Mouse (Mus musculus) lung, postnatal 14 days (tissue): ENCODE results near the gene Ascc2.
"Not testable (repeated sequence)": the region's sequence is repeated elsewhere in the genome, so short reads cannot be mapped to it uniquely, and the experiment has no call there.

ENCODE experiments used
- DNase-seq: peaks from one replicate; pipeline ENCODE4 v3.0.0; 2021

Ascc2 gene

GRCm38 (mm10) chr11:4685510-4685909, 48.0 kb downstream of the Ascc2 start:
- DNase-seq = no peak

GRCm38 (mm10) chr11:4687027-4687426, 49.5 kb downstream of the Ascc2 start:
- no peak for DNase-seq

GRCm38 (mm10) chr11:4687874-4688273, 50.3 kb downstream of the Ascc2 start:
- DNase-seq = no peak

- DNase-seq = no peak
Observed at GRCm38 (mm10) chr11:4688632-4689380, 51.3 kb downstream of the Ascc2 start.

GRCm38 (mm10) chr11:4690353-4690752, 52.8 kb downstream of the Ascc2 start:
- no peak for DNase-seq

- no peak for DNase-seq
Observed at GRCm38 (mm10) chr11:4691213-4691612, 53.7 kb downstream of the Ascc2 start.

- no peak for DNase-seq
Observed at GRCm38 (mm10) chr11:4692162-4692561, 54.6 kb downstream of the Ascc2 start.

- DNase-seq = peak; percentile 86
Observed at GRCm38 (mm10) chr11:4697043-4697983, 59.8 kb downstream of the Ascc2 start.

- DNase-seq = no peak
Observed at GRCm38 (mm10) chr11:4700726-4701125, 63.2 kb downstream of the Ascc2 start.

GRCm38 (mm10) chr11:4703688-4704071, 66.1 kb downstream of the Ascc2 start:
- DNase-seq = no peak

- DNase-seq = peak; percentile 95
Observed at GRCm38 (mm10) chr11:4704072-4704964, 66.8 kb downstream of the Ascc2 start, which contains the start of the genes Uqcr10 and Zmat5. Uqcr10 (minus strand) TSS chr11:4704342. Zmat5 (plus strand) TSS chr11:4704678.

GRCm38 (mm10) chr11:4705178-4705577, 67.6 kb downstream of the Ascc2 start:
- no peak for DNase-seq

GRCm38 (mm10) chr11:4710188-4710587, 72.6 kb downstream of the Ascc2 start:
- not testable (repeated sequence) for DNase-seq

- no peak for DNase-seq
Observed at GRCm38 (mm10) chr11:4712822-4713221, 75.3 kb downstream of the Ascc2 start.

- DNase-seq = no peak
Observed at GRCm38 (mm10) chr11:4714727-4715126, 77.2 kb downstream of the Ascc2 start.

- DNase-seq = no peak
Observed at GRCm38 (mm10) chr11:4715596-4715995, 78.0 kb downstream of the Ascc2 start.

- DNase-seq = no peak
Observed at GRCm38 (mm10) chr11:4716530-4717236, 79.1 kb downstream of the Ascc2 start.

GRCm38 (mm10) chr11:4718548-4718947, 81.0 kb downstream of the Ascc2 start:
- no peak for DNase-seq

- no peak for DNase-seq
Observed at GRCm38 (mm10) chr11:4719961-4720360, 82.4 kb downstream of the Ascc2 start.

GRCm38 (mm10) chr11:4720393-4720792, 82.8 kb downstream of the Ascc2 start:
- DNase-seq = no peak

GRCm38 (mm10) chr11:4720900-4721580, 83.5 kb downstream of the Ascc2 start:
- DNase-seq = peak; percentile 12
